Mouse (Mus musculus) left cerebral cortex, postnatal 4 days (tissue): ENCODE results near the gene Lce1a2. TPM values are rescaled to one million over a fixed set of nuclear protein-coding genes. Genes with fewer than 3 reads are reported as not detected.
"Not testable (repeated sequence)": the region's sequence is repeated elsewhere in the genome, so short reads cannot be mapped to it uniquely, and the experiment has no call there.

Experiments used
- DNase-seq: peaks from one replicate; pipeline ENCODE4 v3.0.0-alpha.2; 2022
- intact Hi-C: fragments of 180-260 bp; cut with DNase I; formaldehyde crosslinking; loops from one replicate; pipeline ENCODE4 v1.15.1; 2025
- total RNA-seq, 2 experiments: library from RNA; stranded (reverse); gene quantifications; 2 replicates each; pipeline ENCODE4 v1.2.3; 2021

Gene Lce1a2
- not detected for total RNA-seq

GRCm38 (mm10) chr3:92670215-92670614, at the start of gene Lce1a2:
Gene Lce1a2 (minus strand): TSS chr3:92670315.
- intact Hi-C loops: no loop called here
- DNase-seq: no peak

DNA sequence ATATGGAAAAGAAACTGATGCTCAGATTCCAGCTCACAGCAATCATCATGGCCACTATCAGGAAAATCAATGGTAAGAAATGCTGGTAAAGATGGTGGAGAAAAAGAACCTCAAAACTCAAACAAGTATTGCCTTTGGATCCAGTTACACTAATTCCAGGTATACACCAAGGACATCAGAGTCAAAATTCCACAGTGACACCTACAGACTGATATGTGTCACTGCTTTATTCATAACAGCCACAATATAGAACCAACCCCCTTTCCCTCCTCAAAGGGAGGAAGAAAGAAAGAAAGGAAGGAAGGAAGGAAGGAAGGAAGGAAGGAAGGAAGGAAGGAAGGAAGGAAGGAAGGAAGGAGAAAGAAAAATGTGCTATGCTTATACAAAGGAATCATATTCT, 45.0 kb upstream of the Lce1a2 start:
- DNase-seq: no peak
- intact Hi-C loops: no loop called here

- DNase-seq: no peak
- intact Hi-C loops: no loop called here
These were observed 38.9 kb upstream of the Lce1a2 start, which contains the start of gene Lce1e for GRCm38 (mm10) chr3:92708974-92709373. Gene Lce1e (minus strand): TSS chr3:92709074.

- intact Hi-C loops: no loop called here
- DNase-seq: no peak
These were observed 24.5 kb upstream of the Lce1a2 start for GRCm38 (mm10) chr3:92694613-92695012.

DNA sequence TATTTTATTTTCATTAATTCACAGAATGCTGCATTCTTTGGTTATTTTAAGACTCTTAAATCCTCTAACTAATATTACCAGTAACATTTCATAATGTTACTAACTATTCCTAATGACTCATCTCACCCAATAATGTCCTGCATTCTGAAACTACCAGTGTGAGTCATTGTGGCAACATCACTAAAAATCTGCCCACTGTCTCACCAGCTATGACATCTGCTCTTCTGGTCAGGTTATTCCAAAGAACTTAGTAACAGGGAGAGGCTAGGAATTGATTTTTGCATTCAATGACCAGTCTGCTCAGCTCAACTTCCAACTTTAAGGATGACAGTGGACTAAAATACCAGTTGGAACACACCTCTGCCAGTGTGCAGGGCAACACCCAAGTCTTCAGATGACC, 21.6 kb upstream of the Lce1a2 start:
- intact Hi-C loops: no loop called here
- no peak for DNase-seq

- peak; percentile 7 for DNase-seq
- intact Hi-C loops: not testable (repeated sequence)
These were observed 19.0 kb upstream of the Lce1a2 start for GRCm38 (mm10) chr3:92689154-92689553.

GRCm38 (mm10) chr3:92687110-92687509, 17.0 kb upstream of the Lce1a2 start, which contains the start of gene Lce1d:
Gene Lce1d (minus strand): TSS chr3:92687210.
- intact Hi-C loops: no loop called here
- DNase-seq: no peak

- intact Hi-C loops: no loop called here
- no peak for DNase-seq
These were observed 8.8 kb upstream of the Lce1a2 start, which contains the start of gene Lce1c for GRCm38 (mm10) chr3:92678947-92679346. Gene Lce1c (plus strand): TSS chr3:92679247.

GRCm38 (mm10) chr3:92656826-92657225, 13.3 kb downstream of the Lce1a2 start, which contains the start of gene Lce1b:
Gene Lce1b (minus strand): TSS chr3:92656926.
- intact Hi-C loops: no loop called here

DNA sequence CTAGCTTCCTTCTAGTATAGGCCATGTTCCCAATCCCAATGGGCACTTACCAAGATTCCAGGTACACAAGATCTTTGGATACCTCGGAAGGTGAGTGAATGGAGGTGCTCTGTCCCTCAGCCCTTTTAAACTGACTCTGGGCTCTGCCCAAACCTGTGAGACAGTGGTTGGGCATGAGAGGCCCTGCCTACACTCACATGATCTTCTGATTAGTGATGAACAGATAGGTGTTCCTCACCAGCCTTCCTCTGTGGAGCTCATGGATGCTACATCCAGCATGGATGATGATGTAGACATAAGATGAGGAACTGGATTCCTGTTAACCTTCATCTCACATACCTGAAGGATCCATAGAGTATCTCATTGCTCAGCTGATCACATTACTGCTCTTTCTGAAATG, 21.9 kb downstream of the Lce1a2 start, which contains the start of gene Lce1a1:
Gene Lce1a1, minus strand, starts transcription at position 101 of the 400 bp plus-strand sequence.
- no peak for DNase-seq
- intact Hi-C loops: no loop called here

More at GRCm38 (mm10) chr3:92656826-92657225, 13.3 kb downstream of the Lce1a2 start, which contains the start of gene Lce1b:
- DNase-seq: no peak

DNA sequence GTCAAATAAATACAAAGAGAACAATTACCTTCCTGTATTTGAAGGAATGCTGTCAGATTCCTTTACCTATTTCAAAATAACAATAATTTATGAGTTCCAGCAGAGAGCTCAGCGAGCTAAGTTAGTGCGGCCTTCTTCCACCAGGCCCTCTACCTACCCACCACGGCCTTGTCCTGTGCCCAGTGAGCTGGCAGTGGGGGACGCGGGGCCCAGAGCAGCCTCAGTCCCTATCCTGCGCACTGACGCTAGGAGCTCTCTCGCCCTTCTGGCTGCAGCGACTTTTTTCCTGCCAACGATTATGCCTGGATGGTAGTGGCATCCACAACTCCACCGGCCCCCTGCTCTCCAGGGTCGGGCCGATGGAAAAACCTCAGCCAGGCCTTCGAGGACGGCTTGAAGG, 30.3 kb downstream of the Lce1a2 start:
- intact Hi-C loops: no loop called here

GRCm38 (mm10) chr3:92638653-92638991, 31.5 kb downstream of the Lce1a2 start:
- no peak for DNase-seq
- intact Hi-C loops: no loop called here

More for the DNA sequence above, 30.3 kb downstream of the Lce1a2 start:
- DNase-seq: no peak

GRCm38 (mm10) chr3:92637745-92638652, 32.1 kb downstream of the Lce1a2 start:
- intact Hi-C loops: no loop called here

GRCm38 (mm10) chr3:92621560-92621959, 48.6 kb downstream of the Lce1a2 start, which contains the start of gene Lce6a:
Gene Lce6a (minus strand): TSS chr3:92621660.
- intact Hi-C loops: no loop called here
- DNase-seq: no peak

More at GRCm38 (mm10) chr3:92637745-92638652, 32.1 kb downstream of the Lce1a2 start:
- no peak for DNase-seq

Other genes starting within 250 kb of the Lce1a2 start
- 1 to 10 TPM; 2.9 to 3.4 TPM for gene Gm9774, start 240.9 kb downstream of the Lce1a2 start, total RNA-seq
- gene Sprr2k, start 237.7 kb downstream of the Lce1a2 start, total RNA-seq: not detected
- gene Sprr1b, start 231.5 kb downstream of the Lce1a2 start, total RNA-seq: not detected
- gene Sprr3, start 211.6 kb downstream of the Lce1a2 start, total RNA-seq: not detected
- gene Sprr1a, start 184.4 kb downstream of the Lce1a2 start, total RNA-seq: not detected
- gene Sprr4, start 169.8 kb downstream of the Lce1a2 start, total RNA-seq: not detected
- gene 2310046K23Rik, start 135.8 kb downstream of the Lce1a2 start, total RNA-seq: not detected
- not detected for gene Ivl, start 96.6 kb downstream of the Lce1a2 start, total RNA-seq
- not detected for gene Smcp, start 81.3 kb downstream of the Lce1a2 start, total RNA-seq
- gene 2210017I01Rik, start 62.8 kb downstream of the Lce1a2 start, total RNA-seq: not detected
- gene Lce6a, start 48.7 kb downstream of the Lce1a2 start, total RNA-seq: not detected
- gene Lce1a1, start 22.0 kb downstream of the Lce1a2 start, total RNA-seq: not detected
- not detected for gene Lce1b, start 13.4 kb downstream of the Lce1a2 start, total RNA-seq
- gene Lce1c, start 8.9 kb upstream of the Lce1a2 start, total RNA-seq: not detected
- not detected for gene Lce1d, start 16.9 kb upstream of the Lce1a2 start, total RNA-seq
- not detected for gene Lce1e, start 38.8 kb upstream of the Lce1a2 start, total RNA-seq
- gene Lce1f, start 50.0 kb upstream of the Lce1a2 start, total RNA-seq: not detected
- not detected for gene Gm38119, start 68.8 kb upstream of the Lce1a2 start, total RNA-seq
- gene Lce1g, start 82.0 kb upstream of the Lce1a2 start, total RNA-seq: not detected
- not detected for gene Lce1h, start 94.8 kb upstream of the Lce1a2 start, total RNA-seq
- not detected for gene Lce1i, start 108.6 kb upstream of the Lce1a2 start, total RNA-seq
- not detected for gene Lce1j, start 120.2 kb upstream of the Lce1a2 start, total RNA-seq
- not detected for gene Lce1k, start 137.6 kb upstream of the Lce1a2 start, total RNA-seq
- not detected for gene Kprp, start 156.9 kb upstream of the Lce1a2 start, total RNA-seq
- not detected for gene Lce1l, start 181.0 kb upstream of the Lce1a2 start, total RNA-seq
- not detected for gene 2310050C09Rik, start 199.9 kb upstream of the Lce1a2 start, total RNA-seq